Mouse (Mus musculus): ENCODE data around the gene Vps35l. TPM values are rescaled to one million over a fixed set of nuclear protein-coding genes. Genes with fewer than 3 reads are reported as not detected.

Gene Vps35l
- polyA plus RNA-seq, 1 experiment: 1.2 TPM

GRCm38 (mm10) chr7:118749706-118750105, 9.7 kb downstream of the Vps35l start:
- no peak for TF ChIP-seq TAL1 (IDR thresholded peaks at IDR 0.05; ENCODE audit: low read length)
- no peak for TF ChIP-seq GATA1 (IDR thresholded peaks at IDR 0.05; ENCODE audit: low read length)
- Histone ChIP-seq H3K36me3 (ENCODE audit: control insufficient read depth) (peaks cover 98% of the 10 kb centered on the region), H3K27me3 (ENCODE audit: control insufficient read depth) (no peaks in the 10 kb centered on the region), H3K4me3 (replicated peaks) (no peak overlapping the region), H3K9me3 (ENCODE audit: control insufficient read depth, low read length) (peaks cover 5% of the 10 kb centered on the region), H3K4me1 (ENCODE audit: control insufficient read depth) (peaks cover 26% of the 10 kb centered on the region)

- Histone ChIP-seq H3K27me3 (ENCODE audit: control insufficient read depth) (no peaks in the 10 kb centered on the region), H3K9me3 (ENCODE audit: control insufficient read depth, low read length) (peaks cover 9% of the 10 kb centered on the region), H3K4me1 (ENCODE audit: control insufficient read depth) (peaks cover 45% of the 10 kb centered on the region), H3K4me3 (replicated peaks) (peak overlapping the region; percentile 13), H3K36me3 (ENCODE audit: control insufficient read depth) (peaks cover 96% of the 10 kb centered on the region)
- TF ChIP-seq GATA1 (IDR thresholded peaks at IDR 0.05; ENCODE audit: low read length): 0 out of 2 replicates have a peak, but pooled peaks have one; percentile 15
- TF ChIP-seq TAL1 (IDR thresholded peaks at IDR 0.05; ENCODE audit: low read length): no peak
Measured at GRCm38 (mm10) chr7:118751625-118752024, 11.6 kb downstream of the Vps35l start.

GRCm38 (mm10) chr7:118755756-118756155, 15.7 kb downstream of the Vps35l start:
- H3K4me3 ChIP-seq (replicated peaks): peak overlapping the region; percentile 60
- H3K9me3 ChIP-seq (ENCODE audit: control insufficient read depth, low read length): peaks cover 9% of the 10 kb centered on the region
- H3K36me3 ChIP-seq (ENCODE audit: control insufficient read depth): peaks cover 85% of the 10 kb centered on the region
- peaks cover 73% of the 10 kb centered on the region for H3K4me1 ChIP-seq (ENCODE audit: control insufficient read depth)
- no peak for TF ChIP-seq GATA1 (IDR thresholded peaks at IDR 0.05; ENCODE audit: low read length)
- TF ChIP-seq TAL1 (IDR thresholded peaks at IDR 0.05; ENCODE audit: low read length): no peak
- no peaks in the 10 kb centered on the region for H3K27me3 ChIP-seq (ENCODE audit: control insufficient read depth)

- H3K27me3 ChIP-seq (ENCODE audit: control insufficient read depth): no peaks in the 10 kb centered on the region
- peak overlapping the region; percentile 60 for H3K4me3 ChIP-seq (replicated peaks)
- peak; percentile 68 for TF ChIP-seq GATA1 (IDR thresholded peaks at IDR 0.05; ENCODE audit: low read length)
- TF ChIP-seq TAL1 (IDR thresholded peaks at IDR 0.05; ENCODE audit: low read length): peak; percentile 76
- H3K4me1 ChIP-seq (ENCODE audit: control insufficient read depth): peaks cover 65% of the 10 kb centered on the region
- H3K9me3 ChIP-seq (ENCODE audit: control insufficient read depth, low read length): peaks cover 9% of the 10 kb centered on the region
- peaks cover 86% of the 10 kb centered on the region for H3K36me3 ChIP-seq (ENCODE audit: control insufficient read depth)
Measured at GRCm38 (mm10) chr7:118756490-118757265, 16.7 kb downstream of the Vps35l start.

- Histone ChIP-seq H3K4me1 (ENCODE audit: control insufficient read depth) (peaks cover 52% of the 10 kb centered on the region), H3K4me3 (replicated peaks) (no peak overlapping the region), H3K27me3 (ENCODE audit: control insufficient read depth) (no peaks in the 10 kb centered on the region), H3K36me3 (ENCODE audit: control insufficient read depth) (peaks cover 83% of the 10 kb centered on the region), H3K9me3 (ENCODE audit: control insufficient read depth, low read length) (peaks cover 9% of the 10 kb centered on the region)
- TF ChIP-seq GATA1 (IDR thresholded peaks at IDR 0.05; ENCODE audit: low read length): no peak
- no peak for TF ChIP-seq TAL1 (IDR thresholded peaks at IDR 0.05; ENCODE audit: low read length)
Measured at GRCm38 (mm10) chr7:118758369-118758768, 18.3 kb downstream of the Vps35l start.

GRCm38 (mm10) chr7:118759372-118759771, 19.3 kb downstream of the Vps35l start:
- Histone ChIP-seq H3K27me3 (ENCODE audit: control insufficient read depth) (no peaks in the 10 kb centered on the region), H3K36me3 (ENCODE audit: control insufficient read depth) (peaks cover 83% of the 10 kb centered on the region), H3K4me3 (replicated peaks) (no peak overlapping the region), H3K4me1 (ENCODE audit: control insufficient read depth) (peaks cover 52% of the 10 kb centered on the region), H3K9me3 (ENCODE audit: control insufficient read depth, low read length) (peaks cover 5% of the 10 kb centered on the region)
- TF ChIP-seq TAL1 (IDR thresholded peaks at IDR 0.05; ENCODE audit: low read length) (no peak), GATA1 (IDR thresholded peaks at IDR 0.05; ENCODE audit: low read length) (no peak)

GRCm38 (mm10) chr7:118763939-118764338, 23.9 kb downstream of the Vps35l start:
- Histone ChIP-seq H3K36me3 (ENCODE audit: control insufficient read depth) (peaks cover 75% of the 10 kb centered on the region), H3K4me1 (ENCODE audit: control insufficient read depth) (peaks cover 12% of the 10 kb centered on the region), H3K9me3 (ENCODE audit: control insufficient read depth, low read length) (no peaks in the 10 kb centered on the region), H3K27me3 (ENCODE audit: control insufficient read depth) (no peaks in the 10 kb centered on the region), H3K4me3 (replicated peaks) (no peak overlapping the region)
- TF ChIP-seq TAL1 (IDR thresholded peaks at IDR 0.05; ENCODE audit: low read length) (no peak), GATA1 (IDR thresholded peaks at IDR 0.05; ENCODE audit: low read length) (no peak)

- Histone ChIP-seq H3K4me1 (ENCODE audit: control insufficient read depth) (peaks cover 4% of the 10 kb centered on the region), H3K9me3 (ENCODE audit: control insufficient read depth, low read length) (no peaks in the 10 kb centered on the region), H3K4me3 (replicated peaks) (no peak overlapping the region), H3K36me3 (ENCODE audit: control insufficient read depth) (peaks cover 71% of the 10 kb centered on the region), H3K27me3 (ENCODE audit: control insufficient read depth) (no peaks in the 10 kb centered on the region)
- TF ChIP-seq GATA1 (IDR thresholded peaks at IDR 0.05; ENCODE audit: low read length) (no peak), TAL1 (IDR thresholded peaks at IDR 0.05; ENCODE audit: low read length) (no peak)
Measured at GRCm38 (mm10) chr7:118764725-118765124, 24.7 kb downstream of the Vps35l start.

GRCm38 (mm10) chr7:118765604-118766003, 25.6 kb downstream of the Vps35l start:
- TF ChIP-seq GATA1 (IDR thresholded peaks at IDR 0.05; ENCODE audit: low read length) (no peak), TAL1 (IDR thresholded peaks at IDR 0.05; ENCODE audit: low read length) (no peak)
- H3K4me1 ChIP-seq (ENCODE audit: control insufficient read depth): no peaks in the 10 kb centered on the region; the same call in 1 of the 2 replicates
- peaks cover 65% of the 10 kb centered on the region for H3K36me3 ChIP-seq (ENCODE audit: control insufficient read depth)
- H3K9me3 ChIP-seq (ENCODE audit: control insufficient read depth, low read length): no peaks in the 10 kb centered on the region
- H3K27me3 ChIP-seq (ENCODE audit: control insufficient read depth): no peaks in the 10 kb centered on the region
- H3K4me3 ChIP-seq (replicated peaks): no peak overlapping the region

All from erythroblast, embryonic 14.5 days (primary cell).